Mouse (Mus musculus): ENCODE results near the gene Tesk2. TPM values are rescaled to one million over a fixed set of nuclear protein-coding genes. Genes with fewer than 3 reads are reported as not detected.

Tesk2 gene
- 10 to 100 TPM; 33.8 to 35.2 TPM for total RNA-seq (2023)

GRCm38 (mm10) chr4:116720343-116721097 is at the start of gene Tesk2:
TSS of gene Tesk2 (plus strand) at chr4:116720948.

GRCm38 (mm10) chr4:116685402-116686061 is 35.2 kb upstream of the Tesk2 start, which contains the start of gene Prdx1:
TSS of gene Prdx1 (plus strand) at chr4:116685544.

DNA sequence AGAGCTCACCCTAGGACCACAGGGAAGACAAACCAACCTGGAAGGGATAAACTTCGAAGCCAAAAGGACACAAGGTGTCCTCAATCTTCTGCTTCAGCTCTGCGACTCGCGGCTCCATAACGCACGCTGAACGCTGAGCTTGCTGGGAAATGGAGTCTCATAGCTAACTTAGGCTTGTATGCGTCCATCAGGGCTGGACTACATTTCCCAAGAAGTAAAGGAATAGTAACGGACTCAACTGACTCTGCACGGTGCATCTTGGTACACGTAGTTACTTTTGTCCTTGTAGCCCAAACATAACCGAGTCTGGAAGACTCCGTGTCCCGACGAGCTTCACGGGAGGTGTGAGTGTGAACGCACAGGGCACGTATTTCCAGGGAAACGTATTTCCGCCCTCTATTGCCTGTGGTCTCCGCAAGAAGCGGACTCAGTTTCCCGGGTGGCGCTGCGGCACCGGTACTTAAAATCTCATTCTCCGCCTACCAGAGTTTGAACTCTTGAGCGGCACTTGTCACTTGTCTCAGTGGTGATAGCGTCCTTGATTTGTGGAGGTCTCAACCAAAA is 12.5 kb upstream of the Tesk2 start, which contains the start of the genes Mmachc and Ccdc163:
TSS of gene Mmachc (minus strand) at position 206 of the 564 bp plus-strand sequence.
TSS of gene Ccdc163 (plus strand) at position 309 of the 564 bp plus-strand sequence.

GRCm38 (mm10) chr4:116807197-116808129 is 86.7 kb downstream of the Tesk2 start, which contains the start of the genes Toe1 and Mutyh:
TSS of gene Toe1 (minus strand) at chr4:116807640.
TSS of gene Mutyh (plus strand) at chr4:116807723.

GRCm38 (mm10) chr4:116821694-116822016 is 100.9 kb downstream of the Tesk2 start, which contains the start of gene Hpdl:
TSS of gene Hpdl (minus strand) at chr4:116821707.

Other genes starting within 250 kb of the Tesk2 start
- 1 to 10 TPM; 8.1 to 8.6 TPM for gene Ipp, start 213.4 kb upstream of the Tesk2 start, total RNA-seq (2023)
- 1 to 10 TPM; 8.0 to 8.4 TPM for gene Tmem69, start 165.0 kb upstream of the Tesk2 start, total RNA-seq (2023)
- 10 to 100 TPM; 74.2 to 81.3 TPM for gene Gpbp1l1, start 163.3 kb upstream of the Tesk2 start, total RNA-seq (2023)
- gene Ccdc17, start 124.3 kb upstream of the Tesk2 start, total RNA-seq (2023), result 1 to 10 TPM; 6.0 to 6.6 TPM
- gene Nasp, start 93.0 kb upstream of the Tesk2 start, total RNA-seq (2023), result 10 to 100 TPM; 57.0 to 59.7 TPM
- 100 to 1,000 TPM; 266 to 278 TPM for gene Akr1a1, start 69.3 kb upstream of the Tesk2 start, total RNA-seq (2023)
- gene Prdx1, start 35.4 kb upstream of the Tesk2 start, total RNA-seq (2023), result 100 to 1,000 TPM; 140 to 144 TPM
- gene Mmachc, start 12.5 kb upstream of the Tesk2 start, total RNA-seq (2023), result 1 to 10 TPM; 2.5 to 2.9 TPM
- gene Ccdc163, start 12.4 kb upstream of the Tesk2 start, total RNA-seq (2023), result 10 to 100 TPM; 11.0 to 13.5 TPM
- gene Toe1, start 86.7 kb downstream of the Tesk2 start, total RNA-seq (2023), result 10 to 100 TPM; 14.0 to 16.1 TPM
- gene Mutyh, start 86.8 kb downstream of the Tesk2 start, total RNA-seq (2023), result 1 to 10 TPM; 3.3 to 7.0 TPM
- gene Hpdl, start 100.8 kb downstream of the Tesk2 start, total RNA-seq (2023), result not detected
- not detected for gene Zswim5, start 156.4 kb downstream of the Tesk2 start, total RNA-seq (2023)